Mouse (Mus musculus) forebrain, embryonic 10.5 days (tissue): ENCODE measurements around the gene Gm6793. TPM values are rescaled to one million over a fixed set of nuclear protein-coding genes. Genes with fewer than 3 reads are reported as not detected.
A peak's percentile ranks its signal among the peaks of the same experiment; 100 is the strongest.

Source experiments
- DNase-seq: peaks from one replicate; pipeline ENCODE4 v3.0.0-alpha.2; 2017; ENCODE audit warnings: low spot score; ENCODE audit errors: extremely low spot score
- H3K27ac ChIP-seq: fragments of 300-500 bp; sonication (generic); 2 replicates; pipeline ENCODE4 v1.5.1; 2016; ENCODE audit warnings: mild to moderate bottlenecking
- H3K27me3 ChIP-seq: fragments of 300-500 bp; sonication (generic); 2 replicates; pipeline ENCODE4 v1.6.1; 2016; ENCODE audit warnings: mild to moderate bottlenecking; ENCODE audit not compliant: poor library complexity, severe bottlenecking
- H3K36me3 ChIP-seq: fragments of 300-500 bp; sonication (generic); replicated peaks from 2 replicates; pipeline ENCODE4 v1.6.1; 2016; ENCODE audit warnings: mild to moderate bottlenecking, moderate library complexity
- H3K4me1 ChIP-seq: fragments of 300-500 bp; sonication (generic); 2 replicates; pipeline ENCODE4 v1.6.1; 2016
- H3K4me3 ChIP-seq: fragments of 300-500 bp; sonication (generic); 2 replicates; pipeline ENCODE4 v1.5.1; 2016; ENCODE audit warnings: mild to moderate bottlenecking, moderate library complexity
- H3K9me3 ChIP-seq: fragments of 300-500 bp; sonication (generic); 2 replicates; pipeline ENCODE4 v1.6.1; 2016; ENCODE audit warnings: mild to moderate bottlenecking, moderate library complexity
- WGBS: fragments of 180-500 bp; shearing (Covaris S2); methylation state at CpG from one replicate; pipeline ENCODE4 v1.1.7; 2016; 5-methylcytosine and 5-hydroxymethylcytosine counted together
- polyA plus RNA-seq: library from polyadenylated mRNA; unstranded; fragments of >200 nt; fragmentation: Nextera tagmentation; extraction: Ambion mirVana; gene quantifications from 2 replicates; pipeline ENCODE4 v1.2.1, GENCODE M21; 2016

The Gm6793 gene
- polyA plus RNA-seq: 0.21 TPM in 1 of 2 replicates, not detected in the other

GRCm38 (mm10) chr8:112014936-112015335 is at the start of gene Gm6793:
Gene Gm6793 (minus strand): TSS chr8:112015036.
- no peak for DNase-seq
- peaks cover 47% of the 10 kb centered on the region for H3K36me3 ChIP-seq

GRCm38 (mm10) chr8:112061372-112061771 is 46.5 kb upstream of the Gm6793 start:
- Histone ChIP-seq H3K4me3 (no peak overlapping the region), H3K27me3 (no peaks in the 10 kb centered on the region), H3K4me1 (no peaks in the 10 kb centered on the region), H3K27ac (no peak overlapping the region), H3K9me3 (no peaks in the 10 kb centered on the region), H3K36me3 (no peaks in the 10 kb centered on the region)
- DNase-seq: no peak
- WGBS: 45% methylated on average over 4 of the region's 4 CpGs

More at GRCm38 (mm10) chr8:112014936-112015335, at the start of gene Gm6793:
- Histone ChIP-seq H3K27ac (no peak within 1 kb of the TSS), H3K4me1 (peaks cover 23% of the 10 kb centered on the region), H3K27me3 (no peaks in the 10 kb centered on the region), H3K4me3 (no peak within 1 kb of the TSS), H3K9me3 (no peaks in the 10 kb centered on the region)
- WGBS: 94% methylated on average over 11 of the region's 11 CpGs

GRCm38 (mm10) chr8:112054456-112054855 is 39.6 kb upstream of the Gm6793 start:
- H3K27ac ChIP-seq: no peak overlapping the region
- H3K27me3 ChIP-seq: no peaks in the 10 kb centered on the region
- H3K4me3 ChIP-seq: no peak overlapping the region
- H3K9me3 ChIP-seq: no peaks in the 10 kb centered on the region
- H3K4me1 ChIP-seq: no peaks in the 10 kb centered on the region
- DNase-seq: no peak
- no peaks in the 10 kb centered on the region for H3K36me3 ChIP-seq

GRCm38 (mm10) chr8:112051537-112051936 is 36.7 kb upstream of the Gm6793 start:
- H3K9me3 ChIP-seq: no peaks in the 10 kb centered on the region
- no peaks in the 10 kb centered on the region for H3K36me3 ChIP-seq
- no peaks in the 10 kb centered on the region for H3K4me1 ChIP-seq
- H3K4me3 ChIP-seq: no peak overlapping the region
- DNase-seq: no peak
- H3K27ac ChIP-seq: no peak overlapping the region
- WGBS: 84% methylated on average over 9 of the region's 9 CpGs
- H3K27me3 ChIP-seq: no peaks in the 10 kb centered on the region

- 81% methylated on average over 6 of the region's 6 CpGs for WGBS
- no peaks in the 10 kb centered on the region for H3K36me3 ChIP-seq
- no peaks in the 10 kb centered on the region for H3K27me3 ChIP-seq
- H3K9me3 ChIP-seq: no peaks in the 10 kb centered on the region
- no peak overlapping the region for H3K27ac ChIP-seq
- no peak for DNase-seq
- no peak overlapping the region for H3K4me3 ChIP-seq
- no peaks in the 10 kb centered on the region for H3K4me1 ChIP-seq
These were observed 35.1 kb upstream of the Gm6793 start for GRCm38 (mm10) chr8:112049984-112050383.

- H3K4me3 ChIP-seq: no peak overlapping the region
- no peaks in the 10 kb centered on the region for H3K4me1 ChIP-seq
- H3K9me3 ChIP-seq: no peaks in the 10 kb centered on the region
- DNase-seq: no peak
- H3K27ac ChIP-seq: no peak overlapping the region
- 83% methylated on average over 6 of the region's 6 CpGs for WGBS
- no peaks in the 10 kb centered on the region for H3K27me3 ChIP-seq
- H3K36me3 ChIP-seq: no peaks in the 10 kb centered on the region
These were observed 33.5 kb upstream of the Gm6793 start for GRCm38 (mm10) chr8:112048293-112048692.

GRCm38 (mm10) chr8:112045896-112046295 is 31.1 kb upstream of the Gm6793 start:
- Histone ChIP-seq H3K4me1 (no peaks in the 10 kb centered on the region), H3K9me3 (no peaks in the 10 kb centered on the region), H3K27ac (no peak overlapping the region), H3K27me3 (no peaks in the 10 kb centered on the region), H3K36me3 (no peaks in the 10 kb centered on the region), H3K4me3 (no peak overlapping the region)
- DNase-seq: peak; percentile 80
- 11% methylated on average over 7 of the region's 7 CpGs for WGBS

- WGBS: 91% methylated on average over 5 of the region's 5 CpGs
- no peak overlapping the region for H3K4me3 ChIP-seq
- no peaks in the 10 kb centered on the region for H3K27me3 ChIP-seq
- no peaks in the 10 kb centered on the region for H3K9me3 ChIP-seq
- H3K4me1 ChIP-seq: no peaks in the 10 kb centered on the region
- no peak overlapping the region for H3K27ac ChIP-seq
- no peak for DNase-seq
- H3K36me3 ChIP-seq: no peaks in the 10 kb centered on the region
These were observed 30.3 kb upstream of the Gm6793 start for GRCm38 (mm10) chr8:112045182-112045581.

- H3K36me3 ChIP-seq: no peaks in the 10 kb centered on the region
- 86% methylated on average over 18 of the region's 18 CpGs for WGBS
- no peak for DNase-seq
- H3K27ac ChIP-seq: no peak overlapping the region
- no peaks in the 10 kb centered on the region for H3K27me3 ChIP-seq
- no peak overlapping the region for H3K4me3 ChIP-seq
- H3K4me1 ChIP-seq: 0 out of 2 replicates have a peak, but pooled peaks cover 3% of the 10 kb centered on the region
- H3K9me3 ChIP-seq: no peaks in the 10 kb centered on the region
These were observed 22.7 kb upstream of the Gm6793 start for GRCm38 (mm10) chr8:112037521-112037920.

- 20% methylated on average over 8 of the region's 8 CpGs for WGBS
These were observed 19.8 kb upstream of the Gm6793 start for GRCm38 (mm10) chr8:112034603-112035002.

GRCm38 (mm10) chr8:112033071-112033470 is 18.2 kb upstream of the Gm6793 start:
- Histone ChIP-seq H3K36me3 (no peaks in the 10 kb centered on the region), H3K9me3 (no peaks in the 10 kb centered on the region), H3K4me3 (no peak overlapping the region), H3K27me3 (no peaks in the 10 kb centered on the region), H3K4me1 (0 out of 2 replicates have a peak, but pooled peaks cover 3% of the 10 kb centered on the region), H3K27ac (no peak overlapping the region)
- DNase-seq: no peak
- WGBS: 52% methylated on average over 7 of the region's 7 CpGs

More at GRCm38 (mm10) chr8:112034603-112035002, 19.8 kb upstream of the Gm6793 start:
- Histone ChIP-seq H3K9me3 (no peaks in the 10 kb centered on the region), H3K4me3 (no peak overlapping the region), H3K27ac (no peak overlapping the region), H3K36me3 (no peaks in the 10 kb centered on the region), H3K4me1 (0 out of 2 replicates have a peak, but pooled peaks cover 3% of the 10 kb centered on the region), H3K27me3 (no peaks in the 10 kb centered on the region)
- DNase-seq: peak; percentile 61

GRCm38 (mm10) chr8:112030663-112031062 is 15.8 kb upstream of the Gm6793 start:
- DNase-seq: no peak
- 49% methylated on average over 6 of the region's 6 CpGs for WGBS
- no peaks in the 10 kb centered on the region for H3K36me3 ChIP-seq
- H3K4me1 ChIP-seq: peaks cover 6% of the 10 kb centered on the region; the same call in 1 of the 2 replicates
- H3K27ac ChIP-seq: no peak overlapping the region
- no peak overlapping the region for H3K4me3 ChIP-seq
- no peaks in the 10 kb centered on the region for H3K9me3 ChIP-seq
- no peaks in the 10 kb centered on the region for H3K27me3 ChIP-seq

- peaks cover 6% of the 10 kb centered on the region; the same call in 1 of the 2 replicates for H3K4me1 ChIP-seq
- no peaks in the 10 kb centered on the region for H3K27me3 ChIP-seq
- no peaks in the 10 kb centered on the region for H3K36me3 ChIP-seq
- no peak overlapping the region for H3K4me3 ChIP-seq
- DNase-seq: no peak
- WGBS: 91% methylated on average over 7 of the region's 7 CpGs
- H3K9me3 ChIP-seq: no peaks in the 10 kb centered on the region
- H3K27ac ChIP-seq: no peak overlapping the region
These were observed 14.6 kb upstream of the Gm6793 start for GRCm38 (mm10) chr8:112029455-112029854.

GRCm38 (mm10) chr8:112011816-112012242 is 3.0 kb downstream of the Gm6793 start:
- Histone ChIP-seq H3K4me1 (peaks cover 27% of the 10 kb centered on the region), H3K27ac (peak overlapping the region; percentile 88), H3K27me3 (no peaks in the 10 kb centered on the region), H3K9me3 (no peaks in the 10 kb centered on the region), H3K4me3 (peak overlapping the region; percentile 93), H3K36me3 (peaks cover 42% of the 10 kb centered on the region)
- DNase-seq: peak; percentile 50
- WGBS: under 1% methylated on average over 40 of the region's 40 CpGs
